Comparison of ENCODE assay signal across 8 mouse cellular contexts in the genomic region with DNA sequence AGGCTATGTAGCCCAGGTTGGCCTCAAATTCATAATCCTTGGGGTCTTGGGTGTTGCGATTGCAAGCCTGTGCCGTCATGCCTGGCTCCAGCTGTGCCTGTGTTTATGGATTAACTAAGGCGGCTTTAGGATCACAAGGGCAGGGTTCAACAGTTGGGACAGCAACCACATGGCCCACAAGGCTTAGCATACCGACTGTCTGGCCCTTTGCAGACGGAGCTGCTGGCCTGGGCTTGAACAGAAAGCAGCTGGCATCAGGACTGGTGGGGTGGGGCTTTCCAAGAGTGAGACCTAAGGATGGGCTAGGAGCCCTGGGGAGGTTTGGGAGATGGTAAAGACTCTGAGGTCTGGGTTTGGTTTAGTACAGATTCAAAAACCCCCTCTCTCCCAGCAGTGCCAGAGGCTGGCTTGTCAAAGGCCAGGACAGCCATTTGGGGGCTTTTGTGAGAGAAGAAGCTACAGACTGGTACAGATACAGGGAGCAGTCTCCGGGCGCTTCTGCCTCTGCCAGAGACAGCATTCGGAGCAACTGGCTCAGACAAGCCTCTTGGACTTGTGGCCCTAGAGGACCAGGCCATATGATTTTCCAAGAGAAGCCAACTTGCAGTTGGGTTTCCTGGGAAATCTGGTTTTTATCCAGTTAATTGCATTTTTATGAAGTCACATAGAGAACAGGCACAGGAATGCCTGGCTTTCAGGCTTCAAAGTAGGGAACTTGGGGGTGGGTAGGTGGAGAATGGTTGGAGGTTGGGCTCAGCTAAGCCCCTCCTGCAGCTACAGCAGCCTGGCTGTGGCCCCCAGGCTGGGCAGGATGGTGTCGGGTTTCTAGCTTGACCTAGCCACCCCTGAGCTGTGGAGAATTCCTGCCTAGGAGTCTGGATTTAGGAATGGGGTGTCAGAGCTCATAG. TPM values are rescaled to one million over a fixed set of nuclear protein-coding genes. Genes with fewer than 3 reads are reported as not detected.
DNase-seq lines count a peak whose midpoint lies in the region; ATAC-seq lines count a peak whose summit lies in the region.

No protein-coding gene starts in this region.

- H3K9me3 ChIP-seq in heart, embryonic 11.5 days (replicated peaks; ENCODE audit: control insufficient read depth, low read length): no peaks in the 10 kb centered on the region
- no peaks in the 10 kb centered on the region for H3K9me3 ChIP-seq in kidney, embryonic 16.5 days (ENCODE audit: low read length)

- H3K9ac ChIP-seq in heart, embryonic 11.5 days (ENCODE audit: low read depth, low read length): peak overlapping the region; percentile 70; the same call in 1 of the 2 replicates
- H3K9ac ChIP-seq in kidney, embryonic 16.5 days (replicated peaks; ENCODE audit: low read length): peak overlapping the region; percentile 50

- H3K27ac ChIP-seq in heart, embryonic 11.5 days (ENCODE audit: low read depth, low read length): peak overlapping the region; percentile 85
- H3K27ac ChIP-seq in kidney, embryonic 16.5 days (ENCODE audit: low read length): peak overlapping the region; percentile 96

- peaks cover 35% of the 10 kb centered on the region for H3K4me1 ChIP-seq in heart, embryonic 11.5 days (ENCODE audit: control insufficient read depth, insufficient read depth, low read length)
- peaks cover 42% of the 10 kb centered on the region for H3K4me1 ChIP-seq in kidney, embryonic 16.5 days (ENCODE audit: insufficient read depth, low read length)

- no peaks in the 10 kb centered on the region for H3K36me3 ChIP-seq in heart, embryonic 11.5 days (ENCODE audit: control insufficient read depth, insufficient read depth, low read length)
- H3K36me3 ChIP-seq in kidney, embryonic 16.5 days (ENCODE audit: insufficient read depth, low read length): 0 out of 2 replicates have a peak, but pooled peaks cover 2% of the 10 kb centered on the region

- ATAC-seq in heart, embryonic 11.5 days (replicated peaks; ENCODE audit: insufficient number of reproducible peaks, low FRiP score, low TSS enrichment): peak; percentile 44; the same call in 1 of the 2 replicates
- peak; percentile 84 for ATAC-seq in kidney, embryonic 16.5 days (ENCODE audit: low FRiP score, low TSS enrichment)

- H3K27me3 ChIP-seq in heart, embryonic 11.5 days (ENCODE audit: control insufficient read depth, insufficient read depth, low read length): no peaks in the 10 kb centered on the region
- no peaks in the 10 kb centered on the region for H3K27me3 ChIP-seq in kidney, embryonic 16.5 days (ENCODE audit: insufficient read depth, low read length)

- peak overlapping the region; percentile 32; the same call in 1 of the 2 replicates for H3K4me3 ChIP-seq in heart, embryonic 11.5 days (ENCODE audit: low read depth, low read length)
- H3K4me3 ChIP-seq in kidney, embryonic 16.5 days (ENCODE audit: low read length): no peak overlapping the region; the same call in 1 of the 2 replicates

- 41% methylated on average over 9 of the region's 9 CpGs for WGBS in heart, embryonic 11.5 days (ENCODE audit: insufficient replicate concordance)
- 42% methylated on average over 9 of the region's 9 CpGs for WGBS in kidney, embryonic 16.5 days

- peak overlapping the region; percentile 65 for H3K4me2 ChIP-seq in heart, embryonic 11.5 days
- peak overlapping the region; percentile 51 for H3K4me2 ChIP-seq in kidney, embryonic 16.5 days (replicated peaks; ENCODE audit: low read depth, low read length)

- no peak for DNase-seq in heart, adult 18-20 months
- peak; percentile 85 for DNase-seq in embryo, embryonic 11 days
- peak; percentile 79 for DNase-seq in mesoderm, embryonic 11.5 days (ENCODE audit: low read depth, low spot score)
- no peak for DNase-seq in gastrocnemius, postnatal 4 days (ENCODE audit: low spot score in 2 of 2)
- no peak for DNase-seq in right cerebral cortex, postnatal 25 days
- no peak for DNase-seq in cerebellum, postnatal 25 days

RNA-seq across cellular contexts. Expression of a gene that starts 37.8 kb away (rescaled TPM):
- polyA plus RNA-seq in heart, embryonic 11.5 days (2014; fragmentation: Nextera tagmentation; extraction: Ambion mirVana): 5.5 and 6.1 TPM in 2 replicates
- 10 to 100 TPM; 29.3 to 29.4 TPM for total RNA-seq in heart, adult 18-20 months (2021)
- 1.3 and 2.3 TPM in 2 replicates for polyA plus RNA-seq in kidney, embryonic 16.5 days (2015; fragmentation: Nextera tagmentation; extraction: Ambion mirVana)
- 10 to 100 TPM; 48.9 to 49.4 TPM for total RNA-seq in gastrocnemius, postnatal 4 days (2021)

Comparison
In these comparisons a context has a peak if more than half of its experiments do, and no peak if none do; other contexts are left out.
1. DNase-seq: peak in embryo, embryonic 11 days (single experiment) and mesoderm, embryonic 11.5 days (single experiment); none in heart, adult 18-20 months (0 of 2), gastrocnemius, postnatal 4 days (0 of 2), right cerebral cortex, postnatal 25 days (single experiment) and cerebellum, postnatal 25 days (0 of 2).